Comparison of ENCODE assay signal across 8 mouse cellular contexts in genomic region chr7:144906708-144907397, GRCm38 (mm10). TPM values are rescaled to one million over a fixed set of nuclear protein-coding genes. Genes with fewer than 3 reads are reported as not detected.
DNase-seq lines count a peak whose midpoint lies in the region; ATAC-seq and TF ChIP-seq lines count a peak whose summit lies in the region.

No protein-coding gene starts in this region.

- peak; percentile 93 for TF ChIP-seq CTCF in left cerebral cortex, adult 2 months (IDR thresholded peaks at IDR 0.05)

- peak overlapping the region; percentile 61 for H3K4me2 ChIP-seq in heart, embryonic 11.5 days
- H3K4me2 ChIP-seq in embryonic facial prominence, embryonic 11.5 days (ENCODE audit: low read depth, low read length) = no peak overlapping the region

- H3K27ac ChIP-seq in heart, embryonic 11.5 days (ENCODE audit: low read depth, low read length) = no peak overlapping the region
- H3K27ac ChIP-seq in embryonic facial prominence, embryonic 11.5 days (replicated peaks; ENCODE audit: low read depth, low read length) = no peak overlapping the region
- no peak overlapping the region for H3K27ac ChIP-seq in left cerebral cortex, adult 2 months

- 0 out of 2 replicates have a peak, but pooled peaks cover 3% of the 10 kb centered on the region for H3K4me1 ChIP-seq in heart, embryonic 11.5 days (ENCODE audit: control insufficient read depth, insufficient read depth, low read length)
- H3K4me1 ChIP-seq in embryonic facial prominence, embryonic 11.5 days (ENCODE audit: control insufficient read depth, insufficient read depth, low read length) = no peaks in the 10 kb centered on the region

- no peak for DNase-seq in heart, adult 8-10 months (ENCODE audit: low spot score)
- DNase-seq in adrenal gland, postnatal 14 days = peak; percentile 74
- peak; percentile 88 for DNase-seq in embryonic facial prominence, embryonic 11.5 days (ENCODE audit: low spot score)
- DNase-seq in heart, postnatal 10 days = peak; percentile 58 to 81
- peak; percentile 60 to 69 for DNase-seq in left cerebral cortex, adult 2 months (ENCODE audit: extremely low spot score in 1 of 2, low spot score in 2 of 2)
- DNase-seq in lung, postnatal 4 days = peak; percentile 44 to 74
- DNase-seq in right cerebral cortex, postnatal 10 days (ENCODE audit: low spot score in 2 of 2) = peak; percentile 57 to 74

- H3K9ac ChIP-seq in heart, embryonic 11.5 days (ENCODE audit: low read depth, low read length) = peak overlapping the region; percentile 43; the same call in 1 of the 2 replicates
- no peak overlapping the region for H3K9ac ChIP-seq in embryonic facial prominence, embryonic 11.5 days (replicated peaks; ENCODE audit: low read length)

- 0 out of 2 replicates have a peak overlapping the region, but pooled peaks have one; percentile 22 for H3K4me3 ChIP-seq in heart, embryonic 11.5 days (ENCODE audit: low read depth, low read length)
- H3K4me3 ChIP-seq in embryonic facial prominence, embryonic 11.5 days (ENCODE audit: low read depth, low read length) = no peak overlapping the region
- peak overlapping the region; percentile 19; the same call in 1 of the 2 replicates for H3K4me3 ChIP-seq in left cerebral cortex, adult 2 months

- H3K9me3 ChIP-seq in heart, embryonic 11.5 days (replicated peaks; ENCODE audit: control insufficient read depth, low read length) = 0 out of 2 replicates have a peak, but pooled peaks cover 2% of the 10 kb centered on the region
- no peaks in the 10 kb centered on the region for H3K9me3 ChIP-seq in embryonic facial prominence, embryonic 11.5 days (replicated peaks; ENCODE audit: control insufficient read depth, low read length)

- no peak; the same call in 1 of the 2 replicates for ATAC-seq in heart, embryonic 11.5 days (replicated peaks; ENCODE audit: insufficient number of reproducible peaks, low FRiP score, low TSS enrichment)
- no peak for ATAC-seq in embryonic facial prominence, embryonic 11.5 days (replicated peaks; ENCODE audit: insufficient number of reproducible peaks, low FRiP score, low TSS enrichment, low read depth)

- H3K27me3 ChIP-seq in heart, embryonic 11.5 days (ENCODE audit: control insufficient read depth, insufficient read depth, low read length) = peaks cover 3% of the 10 kb centered on the region; the same call in 1 of the 2 replicates
- no peaks in the 10 kb centered on the region; the same call in 1 of the 2 replicates for H3K27me3 ChIP-seq in embryonic facial prominence, embryonic 11.5 days (ENCODE audit: control insufficient read depth, insufficient read depth, low read length)

- 10% methylated on average over 28 of the region's 28 CpGs for WGBS in heart, embryonic 11.5 days (ENCODE audit: insufficient replicate concordance)
- WGBS in embryonic facial prominence, embryonic 11.5 days = 9% methylated on average over 28 of the region's 28 CpGs

- H3K36me3 ChIP-seq in heart, embryonic 11.5 days (ENCODE audit: control insufficient read depth, insufficient read depth, low read length) = no peaks in the 10 kb centered on the region
- no peaks in the 10 kb centered on the region for H3K36me3 ChIP-seq in embryonic facial prominence, embryonic 11.5 days (replicated peaks; ENCODE audit: control insufficient read depth, insufficient read depth, low read depth, low read length)

- intact Hi-C loops in heart, postnatal 10 days (cut with DNase I) = loop anchor here (1.0 to 10.0 kb wide), 2 partner anchors 323 to 422 kb away; no protein-coding TSS in a partner anchor
- intact Hi-C loops in left cerebral cortex, adult 2 months (cut with DNase I) = no loop called here

RNA-seq across cellular contexts. Expression of gene LTO1, which starts 8.0 kb away (rescaled TPM):
- polyA plus RNA-seq in heart, embryonic 11.5 days (2014; fragmentation: Nextera tagmentation; extraction: Ambion mirVana) = 17.1 and 21.2 TPM in 2 replicates
- 10 to 100 TPM; 14.6 to 18.2 (median 17.4) TPM for total RNA-seq in heart, adult 8-10 months (2022)
- 24.1 and 33.2 TPM in 2 replicates for total RNA-seq in adrenal gland, postnatal 14 days (2021)
- 21.0 and 24.5 TPM in 2 replicates for polyA plus RNA-seq in embryonic facial prominence, embryonic 11.5 days (2014; fragmentation: Nextera tagmentation; extraction: Ambion mirVana)
- total RNA-seq in heart, postnatal 10 days (2021) = 10 to 100 TPM; 13.6 to 16.2 TPM
- 10 to 100 TPM; 26.4 to 27.8 TPM for total RNA-seq in left cerebral cortex, adult 2 months (2021)

RNA-seq across cellular contexts. Expression of gene Fgf15, which starts 10.5 kb away (rescaled TPM):
- polyA plus RNA-seq in heart, embryonic 11.5 days (2014; fragmentation: Nextera tagmentation; extraction: Ambion mirVana) = 0.11 and 0.13 TPM in 2 replicates
- total RNA-seq in heart, adult 8-10 months (2022) = not detected
- not detected in 2 replicates for total RNA-seq in adrenal gland, postnatal 14 days (2021)
- polyA plus RNA-seq in embryonic facial prominence, embryonic 11.5 days (2014; fragmentation: Nextera tagmentation; extraction: Ambion mirVana) = 25.4 and 29.1 TPM in 2 replicates
- total RNA-seq in heart, postnatal 10 days (2021) = not detected
- total RNA-seq in left cerebral cortex, adult 2 months (2021) = not detected

RNA-seq across cellular contexts. Expression of gene Ccnd1, which starts 32.9 kb away (rescaled TPM):
- polyA plus RNA-seq in heart, embryonic 11.5 days (2014; fragmentation: Nextera tagmentation; extraction: Ambion mirVana) = 71.3 and 100 TPM in 2 replicates
- 10 to 100 TPM; 30.1 to 64.0 (median 45.1) TPM for total RNA-seq in heart, adult 8-10 months (2022)
- total RNA-seq in adrenal gland, postnatal 14 days (2021) = 95.5 and 104 TPM in 2 replicates
- 208 and 223 TPM in 2 replicates for polyA plus RNA-seq in embryonic facial prominence, embryonic 11.5 days (2014; fragmentation: Nextera tagmentation; extraction: Ambion mirVana)
- 100 to 1,000 TPM in 1 of 2 experiments, 10 to 100 TPM in 1; 89.8 to 102 TPM for total RNA-seq in heart, postnatal 10 days (2021)
- 10 to 100 TPM; 57.0 to 57.7 TPM for total RNA-seq in left cerebral cortex, adult 2 months (2021)

RNA-seq across cellular contexts. Expression of gene Fgf4, which starts 59.7 kb away (rescaled TPM):
- polyA plus RNA-seq in heart, embryonic 11.5 days (2014; fragmentation: Nextera tagmentation; extraction: Ambion mirVana) = not detected in 2 replicates
- total RNA-seq in heart, adult 8-10 months (2022) = not detected
- not detected in 2 replicates for total RNA-seq in adrenal gland, postnatal 14 days (2021)
- polyA plus RNA-seq in embryonic facial prominence, embryonic 11.5 days (2014; fragmentation: Nextera tagmentation; extraction: Ambion mirVana) = 0.07 TPM in 1 of 2 replicates, not detected in the other
- total RNA-seq in heart, postnatal 10 days (2021) = not detected
- total RNA-seq in left cerebral cortex, adult 2 months (2021) = not detected
